Mouse (Mus musculus): ENCODE data around the gene Llgl2.

Gene Llgl2

GRCm38 (mm10) chr11:115903384-115904230 lies 79.8 kb downstream of the Llgl2 start:
- no peak for DNase-seq (ENCODE audit: low read depth, low spot score)

GRCm38 (mm10) chr11:115904231-115904955 lies 80.5 kb downstream of the Llgl2 start:
- no peak for DNase-seq (ENCODE audit: low read depth, low spot score)
